Comparison of ENCODE assay signal across 37 mouse cellular contexts in genomic region chr3:88074766-88075165, GRCm38 (mm10). TPM values are rescaled to one million over a fixed set of nuclear protein-coding genes. Genes with fewer than 3 reads are reported as not detected.
"Had no signal": no experiment of that assay in that cellular context is flagged by ENCODE, and none has a peak within 500 bp of the region (broad histone marks: within the 10 kb centered on the region; RNA-seq: fewer than 3 reads in every experiment).

No protein-coding gene starts in this region.

- ATAC-seq: hindbrain, embryonic 16.5 days; inflammation-experienced regulatory T-cells, adult 6 months; intestine, postnatal 0 days had no signal

- H3K9ac ChIP-seq: heart, embryonic 12.5 days; hindbrain, embryonic 14.5 days; limb, embryonic 12.5 days; liver, embryonic 13.5 days; liver, embryonic 15.5 days had no signal

- H3K36me3 ChIP-seq: heart, embryonic 10.5 days; heart, embryonic 12.5 days; hindbrain, embryonic 10.5 days; limb, embryonic 10.5 days; limb, embryonic 12.5 days; liver, embryonic 13.5 days; liver, embryonic 15.5 days had no signal

- DNase-seq: gastrocnemius, postnatal 10 days; gastrocnemius, postnatal 25 days; heart, adult 18-20 months; heart, postnatal 10 days; heart, postnatal 4 days; kidney, adult 18-20 months; kidney, adult 8-10 months; kidney, postnatal 10 days; kidney, postnatal 25 days; kidney, postnatal 4 days; liver; liver, embryonic 13.5 days had no signal

- H3K4me3 ChIP-seq: heart, embryonic 10.5 days; heart, embryonic 12.5 days; hindbrain, embryonic 10.5 days; layer of hippocampus, adult 2 months; left cerebral cortex, adult 2 months; limb, embryonic 10.5 days; limb, embryonic 12.5 days; liver, embryonic 13.5 days; liver, embryonic 15.5 days had no signal

- H3K4me2 ChIP-seq: heart, embryonic 12.5 days; hindbrain, embryonic 14.5 days; limb, embryonic 12.5 days; liver, embryonic 11.5 days; liver, embryonic 13.5 days; liver, embryonic 15.5 days had no signal

- H3K4me1 ChIP-seq: heart, embryonic 10.5 days; heart, embryonic 12.5 days; limb, embryonic 10.5 days; limb, embryonic 12.5 days; liver, embryonic 13.5 days; liver, embryonic 15.5 days had no signal

- H3K27ac ChIP-seq: heart, embryonic 10.5 days; hindbrain, embryonic 10.5 days; hindbrain, embryonic 14.5 days; layer of hippocampus, adult 2 months; left cerebral cortex, adult 2 months; limb, embryonic 10.5 days; limb, embryonic 12.5 days; liver, embryonic 13.5 days; liver, embryonic 15.5 days had no signal

- H3K9me3 ChIP-seq: heart, embryonic 10.5 days; heart, embryonic 12.5 days; hindbrain, embryonic 10.5 days; limb, embryonic 10.5 days; limb, embryonic 12.5 days; liver, embryonic 13.5 days; liver, embryonic 15.5 days had no signal

RNA-seq across cellular contexts. Expression of gene Ttc24, which starts 3.3 kb away (rescaled TPM):
- total RNA-seq: gastrocnemius, postnatal 10 days; gastrocnemius, postnatal 25 days; gastrocnemius, postnatal 4 days; granulocyte monocyte progenitor cell, adult 5-6 weeks; heart, adult 18-20 months; heart, adult 8-10 months; heart, postnatal 10 days; heart, postnatal 25 days; heart, postnatal 4 days; layer of hippocampus, adult 2 months; layer of hippocampus, postnatal 10 days; layer of hippocampus, postnatal 25 days; left cerebral cortex, adult 2 months; left cerebral cortex, postnatal 14 days; left cerebral cortex, postnatal 36 days had no signal
- polyA plus RNA-seq: heart, embryonic 12.5 days; heart, embryonic 14.5 days; hindbrain, embryonic 10.5 days; hindbrain, embryonic 14.5 days; hindbrain, embryonic 16.5 days; inflammation-experienced regulatory T-cells, adult 6 months; intestine, postnatal 0 days; kidney, embryonic 14.5 days; kidney, embryonic 16.5 days; limb, embryonic 10.5 days; limb, embryonic 12.5 days; limb, embryonic 14.5 days; liver, embryonic 11.5 days; liver, embryonic 13.5 days; liver, embryonic 15.5 days had no signal

RNA-seq across cellular contexts. Expression of gene Hapln2, which starts 47.4 kb away (rescaled TPM):
- total RNA-seq: gastrocnemius, postnatal 10 days; gastrocnemius, postnatal 25 days; granulocyte monocyte progenitor cell, adult 5-6 weeks; heart, adult 18-20 months; heart, adult 8-10 months; heart, postnatal 10 days; heart, postnatal 25 days; heart, postnatal 4 days had no signal
- polyA plus RNA-seq: inflammation-experienced regulatory T-cells, adult 6 months; intestine, postnatal 0 days; kidney, embryonic 14.5 days; limb, embryonic 10.5 days; liver, embryonic 11.5 days; liver, embryonic 13.5 days; liver, embryonic 15.5 days had no signal
